Mouse (Mus musculus): ENCODE data around the gene Marcksl1.
"Not testable (repeated sequence)": the region's sequence is repeated elsewhere in the genome, so short reads cannot be mapped to it uniquely, and the experiment has no call there.

The Marcksl1 gene

GRCm38 (mm10) chr4:129509650-129510049 is 3.7 kb upstream of the Marcksl1 start:
- no peak for DNase-seq (ENCODE audit: low spot score in 2 of 2)

- DNase-seq (ENCODE audit: low spot score in 2 of 2): no peak
Measured at GRCm38 (mm10) chr4:129510723-129511412, 2.5 kb upstream of the Marcksl1 start.

GRCm38 (mm10) chr4:129511413-129512096 is 1.8 kb upstream of the Marcksl1 start:
- no peak for DNase-seq (ENCODE audit: low spot score in 2 of 2)

- no peak for DNase-seq (ENCODE audit: low spot score in 2 of 2)
Measured at GRCm38 (mm10) chr4:129513891-129514290, 510 bp downstream of the Marcksl1 start.

- DNase-seq (ENCODE audit: low spot score in 2 of 2): peak in 1 of 2 experiments; percentile 37
Measured at GRCm38 (mm10) chr4:129514300-129514898, 1.0 kb downstream of the Marcksl1 start.

GRCm38 (mm10) chr4:129516925-129517324 is 3.5 kb downstream of the Marcksl1 start:
- DNase-seq (ENCODE audit: low spot score in 2 of 2): no peak

GRCm38 (mm10) chr4:129518519-129518918 is 5.1 kb downstream of the Marcksl1 start:
- no peak for DNase-seq (ENCODE audit: low spot score in 2 of 2)

- no peak for DNase-seq (ENCODE audit: low spot score in 2 of 2)
Measured at GRCm38 (mm10) chr4:129525338-129525737, 12.0 kb downstream of the Marcksl1 start.

GRCm38 (mm10) chr4:129525889-129526288 is 12.5 kb downstream of the Marcksl1 start:
- no peak for DNase-seq (ENCODE audit: low spot score in 2 of 2)

GRCm38 (mm10) chr4:129528901-129529300 is 15.5 kb downstream of the Marcksl1 start:
- not testable (repeated sequence) for DNase-seq (ENCODE audit: low spot score in 2 of 2)

- DNase-seq (ENCODE audit: low spot score in 2 of 2): no peak
Measured at GRCm38 (mm10) chr4:129540012-129540411, 26.6 kb downstream of the Marcksl1 start.

- no peak for DNase-seq (ENCODE audit: low spot score in 2 of 2)
Measured at GRCm38 (mm10) chr4:129541868-129542591, 28.6 kb downstream of the Marcksl1 start.

- DNase-seq (ENCODE audit: low spot score in 2 of 2): peak; percentile 86 to 92
Measured at GRCm38 (mm10) chr4:129542592-129543141, 29.3 kb downstream of the Marcksl1 start, which contains the start of gene Hdac1. Hdac1 (minus strand) TSS chr4:129542713.

- no peak for DNase-seq (ENCODE audit: low spot score in 2 of 2)
Measured at GRCm38 (mm10) chr4:129544106-129544505, 30.7 kb downstream of the Marcksl1 start.

GRCm38 (mm10) chr4:129547631-129548030 is 34.2 kb downstream of the Marcksl1 start:
- DNase-seq (ENCODE audit: low spot score in 2 of 2): not testable (repeated sequence)

- no peak for DNase-seq (ENCODE audit: low spot score in 2 of 2)
Measured at GRCm38 (mm10) chr4:129549306-129549705, 35.9 kb downstream of the Marcksl1 start.

- DNase-seq (ENCODE audit: low spot score in 2 of 2): no peak
Measured at GRCm38 (mm10) chr4:129550295-129550694, 36.9 kb downstream of the Marcksl1 start.

- not testable (repeated sequence) for DNase-seq (ENCODE audit: low spot score in 2 of 2)
Measured at GRCm38 (mm10) chr4:129554512-129554911, 41.1 kb downstream of the Marcksl1 start.

GRCm38 (mm10) chr4:129555421-129555861 is 42.1 kb downstream of the Marcksl1 start:
- DNase-seq (ENCODE audit: low spot score in 2 of 2): no peak

- DNase-seq (ENCODE audit: low spot score in 2 of 2): no peak
Measured at GRCm38 (mm10) chr4:129555862-129556531, 42.6 kb downstream of the Marcksl1 start.

Data from frontal cortex, postnatal 25 days (tissue).